Mouse (Mus musculus) small intestine, adult 2 months (tissue): ENCODE measurements around the gene Map3k13. TPM values are rescaled to one million over a fixed set of nuclear protein-coding genes. Genes with fewer than 3 reads are reported as not detected.
"Not testable (repeated sequence)": the region's sequence is repeated elsewhere in the genome, so short reads cannot be mapped to it uniquely, and the experiment has no call there.

Experiments
- H3K27ac ChIP-seq: fragments of 200-500 bp; 2 replicates; pipeline ENCODE4 v1.5.1; 2012; ENCODE audit warnings: low read depth, low read length, control low read depth, inconsistent platforms; ENCODE audit not compliant: insufficient read depth
- H3K27me3 ChIP-seq: fragments of 200-500 bp; 2 replicates; pipeline ENCODE4 v1.6.1; 2012; ENCODE audit warnings: mild to moderate bottlenecking, moderate library complexity, low read length, inconsistent platforms; ENCODE audit not compliant: control insufficient read depth, insufficient read depth
- H3K36me3 ChIP-seq: fragments of 200-500 bp; 2 replicates; pipeline ENCODE4 v1.6.1; 2012; ENCODE audit warnings: mild to moderate bottlenecking, low read length, control low read depth, inconsistent platforms; ENCODE audit not compliant: control insufficient read depth, insufficient read depth
- H3K4me1 ChIP-seq: fragments of 200-500 bp; 2 replicates; pipeline ENCODE4 v1.6.1; 2012; ENCODE audit warnings: low read length, inconsistent platforms, mixed read lengths; ENCODE audit not compliant: control insufficient read depth, insufficient read depth, insufficient read length
- H3K4me3 ChIP-seq: fragments of 200-500 bp; 2 replicates; pipeline ENCODE4 v1.5.1; 2012; ENCODE audit warnings: low read depth, mild to moderate bottlenecking, control low read depth, inconsistent platforms, low read length, moderate library complexity
- CTCF ChIP-seq: fragments of 200-500 bp; IDR thresholded peaks from 2 replicates; pipeline ENCODE4 v1.5.1; 2012; ENCODE audit warnings: low read depth, mild to moderate bottlenecking, control low read depth, inconsistent platforms, low read length, moderate library complexity, mixed read lengths; ENCODE audit not compliant: insufficient replicate concordance, insufficient read length; ENCODE audit errors: extremely low read depth
- POLR2A ChIP-seq: fragments of 200-500 bp; IDR thresholded peaks from 2 replicates; pipeline ENCODE4 v1.6.1; 2012; ENCODE audit warnings: low read depth, mild to moderate bottlenecking, control low read depth, inconsistent platforms, low read length, moderate library complexity
- WGBS: fragments of 180-500 bp; shearing (Covaris S2); methylation state at CpG from one replicate; pipeline ENCODE4 v1.1.7; 2018; 5-methylcytosine and 5-hydroxymethylcytosine counted together
- polyA plus RNA-seq: library from polyadenylated mRNA; depleted of rRNA; stranded (reverse); fragments of >200 nt; gene quantifications from 2 replicates; pipeline ENCODE4 v1.2.3, GENCODE M21; 2012

Map3k13 gene
- polyA plus RNA-seq, 1 experiment, result 11.2 TPM

DNA sequence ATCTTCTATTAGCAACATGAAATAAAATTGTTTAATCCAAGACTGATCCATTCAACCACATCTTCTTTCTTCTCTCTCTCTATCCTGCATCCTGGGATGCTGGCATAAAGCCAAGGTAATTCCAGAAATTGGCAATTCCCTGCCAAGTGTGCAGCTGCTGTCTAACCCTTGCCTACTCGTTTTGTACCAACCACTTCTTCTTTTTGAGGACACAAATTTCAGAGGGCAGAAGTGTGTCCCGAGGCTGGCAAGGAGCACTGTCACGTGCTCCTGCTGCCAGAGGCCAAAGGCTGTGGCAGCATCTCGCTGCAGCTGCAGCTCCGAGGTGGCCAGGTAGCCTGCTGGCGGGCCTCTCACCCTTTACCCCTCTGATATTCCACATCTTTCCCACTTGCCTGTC is 87.0 kb downstream of the Map3k13 start:
- H3K4me3 ChIP-seq, result no peak overlapping the region
- no peak for TF ChIP-seq POLR2A
- TF ChIP-seq CTCF, result no peak
- peaks cover 3% of the 10 kb centered on the region for H3K36me3 ChIP-seq
- WGBS, result 7% methylated on average over 6 of the region's 6 CpGs
- H3K27ac ChIP-seq, result no peak overlapping the region
- no peaks in the 10 kb centered on the region for H3K27me3 ChIP-seq
- no peaks in the 10 kb centered on the region for H3K4me1 ChIP-seq

DNA sequence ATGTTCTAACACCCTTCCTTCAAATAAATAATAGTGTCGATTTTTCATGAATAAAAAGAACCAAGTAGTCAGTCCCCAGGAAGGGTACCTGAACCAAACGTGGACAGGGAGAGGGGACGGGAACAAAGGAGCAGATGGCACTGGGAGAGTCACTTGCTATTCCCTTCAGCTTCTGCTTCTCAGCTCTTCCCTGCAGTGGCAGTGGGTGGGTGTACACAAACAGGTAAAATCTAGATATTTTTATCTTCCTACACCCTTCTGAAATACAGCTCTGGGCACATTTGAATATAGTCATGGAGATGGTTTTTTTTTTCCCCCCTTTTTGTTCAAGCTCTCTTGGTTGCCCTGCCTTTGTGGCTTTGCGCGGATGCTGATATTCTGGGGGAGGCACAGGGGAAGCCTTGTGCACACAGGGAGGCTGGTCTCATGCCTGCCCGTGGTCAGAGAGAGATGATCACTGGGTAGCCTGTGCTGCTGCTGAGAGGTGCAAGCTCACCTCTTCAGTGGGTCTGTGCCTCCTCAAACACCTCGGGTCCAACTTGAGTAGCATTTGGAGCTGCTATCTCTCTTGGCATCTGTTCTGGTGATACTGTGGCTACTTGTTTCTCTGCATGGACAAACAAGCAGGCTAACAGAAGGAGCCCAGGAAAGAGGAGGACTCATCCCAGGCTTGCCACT is 87.6 kb downstream of the Map3k13 start:
- Histone ChIP-seq H3K4me1 (no peaks in the 10 kb centered on the region), H3K27me3 (no peaks in the 10 kb centered on the region), H3K36me3 (peaks cover 3% of the 10 kb centered on the region), H3K4me3 (no peak overlapping the region), H3K27ac (no peak overlapping the region)
- 57% methylated on average over 7 of the region's 7 CpGs for WGBS
- TF ChIP-seq POLR2A (no peak), CTCF (no peak)

DNA sequence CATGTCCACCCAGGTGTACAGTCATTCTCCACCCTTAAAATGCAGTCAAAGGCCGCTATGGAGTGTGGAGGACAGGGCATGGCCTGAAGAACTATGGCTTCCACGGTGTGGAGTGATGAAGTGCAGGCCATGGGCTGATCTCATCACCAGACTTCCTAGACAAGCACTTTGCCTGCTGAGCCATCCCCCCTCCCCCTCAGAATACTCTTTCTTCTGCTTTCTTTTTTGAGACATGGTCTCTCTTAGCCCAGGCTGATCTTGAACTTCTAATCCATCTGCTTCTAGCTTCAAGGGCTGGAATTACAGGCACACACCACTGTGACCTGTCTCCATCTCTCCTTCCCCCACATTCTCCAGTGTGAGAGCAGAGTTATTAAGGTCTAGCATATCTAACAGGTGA is 93.5 kb downstream of the Map3k13 start:
- H3K36me3 ChIP-seq, result peaks cover 10% of the 10 kb centered on the region
- H3K4me1 ChIP-seq, result no peaks in the 10 kb centered on the region
- no peak overlapping the region for H3K4me3 ChIP-seq
- H3K27ac ChIP-seq, result no peak overlapping the region
- TF ChIP-seq CTCF (no peak), POLR2A (no peak)
- WGBS, result 83% methylated on average over 2 of the region's 2 CpGs
- H3K27me3 ChIP-seq, result no peaks in the 10 kb centered on the region

DNA sequence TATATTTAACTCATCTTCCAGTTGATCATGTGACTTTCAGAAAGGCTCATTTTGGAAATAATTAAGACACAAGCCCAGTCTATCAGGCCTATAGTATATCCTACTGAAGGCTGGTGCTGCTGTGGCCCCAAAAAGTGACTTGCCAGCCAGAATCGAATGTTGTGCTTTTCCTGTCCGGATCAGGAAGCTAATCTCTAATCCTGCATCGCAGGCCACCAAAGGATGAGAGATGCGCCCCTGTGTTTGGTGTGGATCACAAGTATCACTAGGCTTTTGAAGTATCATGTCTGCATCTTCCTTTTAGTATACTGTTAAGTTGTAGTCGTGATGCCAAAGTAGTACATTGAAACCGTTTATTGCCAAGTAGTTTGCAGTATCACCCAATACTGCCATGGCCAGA is 99.7 kb downstream of the Map3k13 start:
- no peaks in the 10 kb centered on the region for H3K27me3 ChIP-seq
- TF ChIP-seq POLR2A (no peak), CTCF (no peak)
- no peak overlapping the region for H3K27ac ChIP-seq
- H3K4me3 ChIP-seq, result no peak overlapping the region
- peaks cover 20% of the 10 kb centered on the region for H3K36me3 ChIP-seq
- 90% methylated on average over 6 of the region's 6 CpGs for WGBS
- no peaks in the 10 kb centered on the region for H3K4me1 ChIP-seq

DNA sequence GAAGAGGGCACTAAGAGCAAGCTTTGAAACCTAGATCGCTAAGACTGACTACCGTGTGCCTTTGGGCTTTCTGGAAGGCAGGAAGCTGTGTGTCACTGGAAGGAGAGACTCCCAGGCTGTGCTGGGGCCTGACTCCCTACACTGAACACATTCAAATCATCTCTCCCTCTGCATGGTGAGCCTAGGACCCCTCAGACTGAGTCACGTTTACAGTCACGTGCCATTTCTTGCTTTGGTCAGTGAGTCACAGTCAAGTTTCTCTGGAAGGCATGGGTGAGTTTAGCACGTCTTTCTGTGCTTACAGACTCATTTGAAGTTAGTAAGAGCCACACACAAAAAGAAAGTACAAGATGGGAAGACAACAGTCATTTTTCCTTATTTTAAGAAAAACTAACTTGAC is 107.1 kb downstream of the Map3k13 start:
- TF ChIP-seq POLR2A (no peak), CTCF (no peak)
- no peaks in the 10 kb centered on the region for H3K27me3 ChIP-seq
- H3K27ac ChIP-seq, result no peak overlapping the region
- WGBS, result 87% methylated on average over 5 of the region's 5 CpGs
- peaks cover 40% of the 10 kb centered on the region for H3K36me3 ChIP-seq
- H3K4me3 ChIP-seq, result no peak overlapping the region
- no peaks in the 10 kb centered on the region for H3K4me1 ChIP-seq

DNA sequence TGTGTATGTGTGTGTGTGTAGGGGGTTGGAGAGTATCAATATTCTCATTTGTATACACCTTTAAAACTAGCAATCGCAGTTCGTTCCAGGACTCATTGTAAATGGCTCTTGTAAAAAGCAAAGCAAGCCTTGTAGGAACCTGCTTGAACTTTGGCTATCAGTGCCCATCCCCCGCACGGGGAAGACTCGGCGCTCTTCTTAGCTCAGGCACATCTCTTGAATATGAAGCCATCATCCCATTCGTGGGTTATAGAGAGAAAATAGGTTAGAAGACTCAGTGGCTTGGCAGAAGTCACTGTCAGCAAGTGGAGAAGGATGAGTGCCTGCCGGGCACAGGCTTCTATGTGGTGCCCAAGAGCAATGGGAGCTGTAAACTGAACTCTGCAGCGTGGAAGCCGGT is 110.5 kb downstream of the Map3k13 start:
- H3K27ac ChIP-seq, result no peak overlapping the region
- 85% methylated on average over 10 of the region's 10 CpGs for WGBS

DNA sequence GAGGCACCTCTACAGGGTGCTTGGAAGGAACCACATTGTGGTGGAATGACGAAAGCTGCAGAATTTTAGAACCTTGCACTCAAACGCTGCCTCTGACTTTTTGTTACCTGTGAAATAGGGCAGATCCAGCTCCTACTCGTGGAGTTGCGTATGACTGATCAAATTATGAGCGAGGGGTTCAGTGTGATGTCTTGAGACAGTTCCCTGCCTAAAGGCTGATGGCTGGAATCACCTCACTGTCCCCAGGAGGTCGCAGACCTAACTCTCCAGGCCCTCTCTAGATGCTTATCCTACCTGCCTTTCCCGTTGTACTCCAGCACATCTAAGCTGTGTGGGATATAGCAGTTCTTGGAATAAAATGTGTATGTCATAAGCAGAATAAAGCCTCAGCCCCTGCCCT is 111.8 kb downstream of the Map3k13 start:
- 93% methylated on average over 7 of the region's 7 CpGs for WGBS
- H3K27ac ChIP-seq, result no peak overlapping the region
- peaks cover 43% of the 10 kb centered on the region for H3K36me3 ChIP-seq
- no peaks in the 10 kb centered on the region for H3K4me1 ChIP-seq
- no peaks in the 10 kb centered on the region for H3K27me3 ChIP-seq
- no peak overlapping the region for H3K4me3 ChIP-seq
- TF ChIP-seq POLR2A (no peak), CTCF (no peak)

More for the DNA sequence above, 110.5 kb downstream of the Map3k13 start:
- no peak overlapping the region for H3K4me3 ChIP-seq
- TF ChIP-seq POLR2A (no peak), CTCF (no peak)
- H3K36me3 ChIP-seq, result peaks cover 40% of the 10 kb centered on the region
- H3K27me3 ChIP-seq, result no peaks in the 10 kb centered on the region
- no peaks in the 10 kb centered on the region for H3K4me1 ChIP-seq

DNA sequence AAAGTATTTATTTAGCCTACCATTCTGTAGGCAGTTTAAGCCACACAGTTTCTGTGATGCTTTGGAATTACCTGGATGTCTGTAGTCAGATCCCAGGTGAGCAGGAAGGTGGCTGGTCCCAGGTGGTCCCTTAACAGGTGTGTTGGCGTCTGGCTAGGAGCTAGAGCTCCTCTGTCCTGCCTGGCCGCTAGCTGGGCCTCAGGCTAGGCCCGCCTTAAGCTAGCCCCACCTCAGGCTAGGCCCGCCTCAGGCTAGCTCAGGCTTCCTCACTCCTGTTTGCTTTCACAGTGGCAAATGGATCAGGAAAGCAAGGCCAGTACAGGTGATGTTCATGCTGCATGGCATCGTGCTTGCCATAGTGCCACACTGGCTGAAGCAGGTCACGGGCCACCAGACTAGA is 112.8 kb downstream of the Map3k13 start:
- H3K4me3 ChIP-seq, result no peak overlapping the region
- no peaks in the 10 kb centered on the region for H3K4me1 ChIP-seq
- 95% methylated on average over 6 of the region's 6 CpGs for WGBS

DNA sequence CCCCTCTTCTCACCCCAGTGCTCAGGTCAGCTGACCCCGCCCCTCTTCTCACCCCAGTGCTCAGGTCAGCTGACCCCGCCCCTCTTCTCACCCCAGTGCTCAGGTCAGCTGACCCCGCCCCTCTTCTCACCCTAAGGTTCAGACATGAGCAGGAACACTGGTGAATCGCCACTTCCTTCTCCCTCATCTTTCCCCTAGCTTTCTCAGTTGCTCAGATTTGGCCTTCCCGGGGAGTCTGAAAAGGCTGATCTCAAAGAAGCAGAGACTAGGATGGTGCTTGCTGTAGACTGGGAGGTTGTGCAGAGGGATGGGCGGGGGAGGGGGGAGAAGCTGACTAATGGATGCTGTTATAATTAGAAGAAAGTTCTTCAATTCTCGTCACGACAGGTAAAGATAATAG is 114.8 kb downstream of the Map3k13 start:
- H3K4me1 ChIP-seq, H3K27ac ChIP-seq, H3K4me3 ChIP-seq, H3K27me3 ChIP-seq: not testable (repeated sequence)
- peaks cover 46% of the 10 kb centered on the region for H3K36me3 ChIP-seq
- WGBS, result 82% methylated on average over 7 of the region's 8 CpGs

More for the DNA sequence above, 112.8 kb downstream of the Map3k13 start:
- Histone ChIP-seq H3K36me3 (peaks cover 46% of the 10 kb centered on the region), H3K27me3 (no peaks in the 10 kb centered on the region), H3K27ac (no peak overlapping the region)
- TF ChIP-seq POLR2A (no peak), CTCF (no peak)
